Mouse (Mus musculus) forebrain, postnatal 0 days (tissue): ENCODE results near the gene Pgghg. TPM values are rescaled to one million over a fixed set of nuclear protein-coding genes. Genes with fewer than 3 reads are reported as not detected.

Experiments used
- ATAC-seq: fragments of 200-750 bp; cut with Nextera tagmentation; 2 replicates; pipeline ENCODE4 v1.8.0; 2017; ENCODE audit warnings: mild to moderate bottlenecking, moderate library complexity
- DNase-seq: peaks from one replicate; pipeline ENCODE4 v3.0.0-alpha.2; 2015
- H3K27ac ChIP-seq: fragments of 300-500 bp; sonication (generic); 2 replicates; pipeline ENCODE4 v1.5.1; 2014; ENCODE audit warnings: low read depth, mild to moderate bottlenecking, antibody characterized with exemption, low read length, moderate library complexity, mixed read lengths
- H3K27me3 ChIP-seq: fragments of 300-500 bp; sonication (generic); 2 replicates; pipeline ENCODE4 v1.6.1; 2014; ENCODE audit warnings: mild to moderate bottlenecking, low read length, mixed read lengths; ENCODE audit not compliant: insufficient read depth
- H3K36me3 ChIP-seq: fragments of 300-500 bp; sonication (generic); 2 replicates; pipeline ENCODE4 v1.6.1; 2014; ENCODE audit warnings: mild to moderate bottlenecking, moderate library complexity; ENCODE audit not compliant: insufficient read depth
- H3K4me1 ChIP-seq: fragments of 300-500 bp; sonication (generic); 2 replicates; pipeline ENCODE4 v1.6.1; 2014; ENCODE audit warnings: antibody characterized with exemption; ENCODE audit not compliant: insufficient read depth
- H3K4me2 ChIP-seq: fragments of 300-500 bp; sonication (generic); 2 replicates; pipeline ENCODE4 v1.6.1; 2014; ENCODE audit warnings: low read depth, mild to moderate bottlenecking, moderate library complexity
- H3K4me3 ChIP-seq: fragments of 300-500 bp; sonication (generic); 2 replicates; pipeline ENCODE4 v1.5.1; 2014; ENCODE audit warnings: low read depth, low read length, mixed read lengths
- H3K9ac ChIP-seq: fragments of 300-500 bp; sonication (generic); 2 replicates; pipeline ENCODE4 v1.6.1; 2014; ENCODE audit warnings: mild to moderate bottlenecking
- H3K9me3 ChIP-seq: fragments of 300-500 bp; sonication (generic); 2 replicates; pipeline ENCODE4 v1.6.1; 2016; ENCODE audit warnings: low read length
- CTCF ChIP-seq: sonication (generic); IDR thresholded peaks from 2 replicates; pipeline ENCODE4 v1.5.1; 2016; ENCODE audit warnings: antibody characterized with exemption, control low read depth, low read depth
- WGBS: fragments of 180-500 bp; shearing (Covaris S2); extraction: QIAGEN DNeasy Blood & Tissue Kit; methylation state at CpG from one replicate; pipeline ENCODE4 v1.1.7; 2014; 5-methylcytosine and 5-hydroxymethylcytosine counted together
- polyA plus RNA-seq: library from polyadenylated mRNA; unstranded; fragments of >200 nt; fragmentation: Nextera tagmentation; extraction: Ambion mirVana; gene quantifications from 2 replicates; pipeline ENCODE4 v1.2.1, GENCODE M21; 2015
- total RNA-seq: library from RNA; depleted of rRNA; stranded (reverse); fragments of >200 nt; gene quantifications from 2 replicates; pipeline ENCODE4 v1.2.3, GENCODE M21; 2014

Pgghg gene
- total and polyA plus RNA-seq, 2 experiments from 2014 or later, result 5.3 to 8.5 TPM

GRCm38 (mm10) chr7:140955342-140955741 is 14.2 kb downstream of the Pgghg start:
- DNase-seq (peak; percentile 56), ATAC-seq (peak; percentile 55; the same call in 1 of the 2 replicates)
- H3K4me1 ChIP-seq, result no peaks in the 10 kb centered on the region
- H3K27me3 ChIP-seq, result no peaks in the 10 kb centered on the region
- H3K4me3 ChIP-seq, result peak overlapping the region; percentile 29
- H3K9ac ChIP-seq, result peak overlapping the region; percentile 22; the same call in 1 of the 2 replicates
- peak overlapping the region; percentile 47 for H3K4me2 ChIP-seq
- no peak for TF ChIP-seq CTCF
- no peaks in the 10 kb centered on the region for H3K36me3 ChIP-seq
- 18% methylated on average over 14 of the region's 17 CpGs for WGBS
- no peaks in the 10 kb centered on the region for H3K9me3 ChIP-seq
- no peak overlapping the region; the same call in 1 of the 2 replicates for H3K27ac ChIP-seq

- no peaks in the 10 kb centered on the region for H3K36me3 ChIP-seq
- no peak within 1 kb of the TSS; the same call in 1 of the 2 replicates for H3K27ac ChIP-seq
- peak within 1 kb of the TSS; percentile 22; the same call in 1 of the 2 replicates for H3K9ac ChIP-seq
- peak within 1 kb of the TSS; percentile 47 for H3K4me2 ChIP-seq
- 25% methylated on average over 11 of the region's 11 CpGs for WGBS
- H3K9me3 ChIP-seq, result no peaks in the 10 kb centered on the region
- TF ChIP-seq CTCF, result no peak
- ATAC-seq (peak; percentile 79), DNase-seq (peak; percentile 51)
- H3K4me1 ChIP-seq, result no peaks in the 10 kb centered on the region
- H3K27me3 ChIP-seq, result no peaks in the 10 kb centered on the region
- peak within 1 kb of the TSS; percentile 29 for H3K4me3 ChIP-seq
Observed at GRCm38 (mm10) chr7:140955758-140956555, 14.8 kb downstream of the Pgghg start, which contains the start of the genes Gm45717 and Ifitm2. Gm45717 (minus strand) TSS chr7:140955937. Ifitm2 (minus strand) TSS chr7:140955987.

- no peak overlapping the region for H3K27ac ChIP-seq
- H3K9ac ChIP-seq, result no peak overlapping the region
- no peaks in the 10 kb centered on the region for H3K27me3 ChIP-seq
- no peak for ATAC-seq
- H3K36me3 ChIP-seq, result no peaks in the 10 kb centered on the region
- DNase-seq, result no peak
- WGBS, result 67% methylated on average over 6 of the region's 6 CpGs
- H3K4me2 ChIP-seq, result no peak overlapping the region
- no peaks in the 10 kb centered on the region for H3K9me3 ChIP-seq
- no peak overlapping the region for H3K4me3 ChIP-seq
- H3K4me1 ChIP-seq, result no peaks in the 10 kb centered on the region
- no peak for TF ChIP-seq CTCF
Observed at GRCm38 (mm10) chr7:140956556-140956869, 15.3 kb downstream of the Pgghg start.

GRCm38 (mm10) chr7:140959181-140959901 is 18.1 kb downstream of the Pgghg start:
- DNase-seq (peak; percentile 33), ATAC-seq (no peak; the same call in 1 of the 2 replicates)
- H3K27ac ChIP-seq, result no peak overlapping the region
- 2% methylated on average over 9 of the region's 9 CpGs for WGBS
- peak; percentile 31 for TF ChIP-seq CTCF
- no peak overlapping the region for H3K4me3 ChIP-seq
- no peaks in the 10 kb centered on the region for H3K27me3 ChIP-seq
- H3K36me3 ChIP-seq, result no peaks in the 10 kb centered on the region
- no peak overlapping the region for H3K9ac ChIP-seq
- no peaks in the 10 kb centered on the region for H3K9me3 ChIP-seq
- H3K4me1 ChIP-seq, result no peaks in the 10 kb centered on the region
- H3K4me2 ChIP-seq, result no peak overlapping the region

GRCm38 (mm10) chr7:140960026-140960425 is 18.8 kb downstream of the Pgghg start:
- Histone ChIP-seq H3K4me3 (no peak overlapping the region), H3K4me1 (no peaks in the 10 kb centered on the region), H3K27me3 (no peaks in the 10 kb centered on the region), H3K36me3 (no peaks in the 10 kb centered on the region), H3K27ac (no peak overlapping the region), H3K9ac (no peak overlapping the region), H3K9me3 (no peaks in the 10 kb centered on the region), H3K4me2 (no peak overlapping the region)
- WGBS, result 40% methylated on average over 5 of the region's 5 CpGs
- DNase-seq, result no peak
- ATAC-seq, result no peak
- TF ChIP-seq CTCF, result no peak

- Histone ChIP-seq H3K4me1 (no peaks in the 10 kb centered on the region), H3K36me3 (no peaks in the 10 kb centered on the region), H3K9me3 (no peaks in the 10 kb centered on the region), H3K27ac (no peak overlapping the region), H3K4me2 (no peak overlapping the region), H3K9ac (no peak overlapping the region), H3K4me3 (no peak overlapping the region), H3K27me3 (no peaks in the 10 kb centered on the region)
- 68% methylated on average over 2 of the region's 2 CpGs for WGBS
- no peak for DNase-seq
- ATAC-seq, result no peak
- TF ChIP-seq CTCF, result no peak
Observed at GRCm38 (mm10) chr7:140961416-140961815, 20.2 kb downstream of the Pgghg start.

- H3K27me3 ChIP-seq, result no peaks in the 10 kb centered on the region
- no peak overlapping the region for H3K9ac ChIP-seq
- H3K4me1 ChIP-seq, result no peaks in the 10 kb centered on the region
- WGBS, result 29% methylated on average over 2 of the region's 2 CpGs
- H3K4me3 ChIP-seq, result no peak overlapping the region
- no peak for TF ChIP-seq CTCF
- no peak overlapping the region for H3K4me2 ChIP-seq
- ATAC-seq (no peak), DNase-seq (no peak)
- H3K9me3 ChIP-seq, result no peaks in the 10 kb centered on the region
- no peaks in the 10 kb centered on the region for H3K36me3 ChIP-seq
- no peak overlapping the region for H3K27ac ChIP-seq
Observed at GRCm38 (mm10) chr7:140962733-140963132, 21.5 kb downstream of the Pgghg start.
